Mouse (Mus musculus) lung, embryonic 16.5 days (tissue): Measurements from ENCODE around the gene Atp6v0a1. TPM values are rescaled to one million over a fixed set of nuclear protein-coding genes. Genes with fewer than 3 reads are reported as not detected.

ENCODE experiments used
- ATAC-seq: fragments of 200-750 bp; cut with Nextera tagmentation; 2 replicates; pipeline ENCODE4 v1.8.0; 2017; ENCODE audit warnings: low read depth, mild to moderate bottlenecking, moderate library complexity
- H3K27ac ChIP-seq: fragments of 300-500 bp; sonication (generic); 2 replicates; pipeline ENCODE4 v1.5.1; 2014; ENCODE audit warnings: mild to moderate bottlenecking, control low read depth, low read length
- H3K27me3 ChIP-seq: fragments of 300-500 bp; sonication (generic); 2 replicates; pipeline ENCODE4 v1.6.1; 2014; ENCODE audit warnings: low read depth, low read length, mixed read lengths; ENCODE audit not compliant: control insufficient read depth, insufficient read depth
- H3K36me3 ChIP-seq: fragments of 300-500 bp; sonication (generic); 2 replicates; pipeline ENCODE4 v1.6.1; 2014; ENCODE audit warnings: low read length; ENCODE audit not compliant: control insufficient read depth, insufficient read depth
- H3K4me1 ChIP-seq: fragments of 300-500 bp; sonication (generic); replicated peaks from 2 replicates; pipeline ENCODE4 v1.6.1; 2014; ENCODE audit warnings: low read length, mixed read lengths; ENCODE audit not compliant: control insufficient read depth, insufficient read depth
- H3K4me2 ChIP-seq: fragments of 300-500 bp; sonication (generic); 2 replicates; pipeline ENCODE4 v1.6.1; 2014; ENCODE audit warnings: low read depth, low read length, control low read depth
- H3K4me3 ChIP-seq: fragments of 300-500 bp; sonication (generic); 2 replicates; pipeline ENCODE4 v1.5.1; 2014; ENCODE audit warnings: mild to moderate bottlenecking, low read length, control low read depth
- H3K9ac ChIP-seq: fragments of 300-500 bp; sonication (generic); 2 replicates; pipeline ENCODE4 v1.6.1; 2014; ENCODE audit warnings: low read length, control low read depth
- H3K9me3 ChIP-seq: fragments of 300-500 bp; sonication (generic); 2 replicates; pipeline ENCODE4 v1.6.1; 2016; ENCODE audit warnings: low read length; ENCODE audit not compliant: control insufficient read depth
- WGBS: fragments of 180-500 bp; shearing (Covaris S2); extraction: QIAGEN DNeasy Blood & Tissue Kit; methylation state at CpG from one replicate; pipeline ENCODE4 v1.1.7; 2014; 5-methylcytosine and 5-hydroxymethylcytosine counted together
- polyA plus RNA-seq: library from polyadenylated mRNA; unstranded; fragments of >200 nt; fragmentation: Nextera tagmentation; extraction: Ambion mirVana; gene quantifications from 2 replicates; pipeline ENCODE4 v1.2.1, GENCODE M21; 2015

Atp6v0a1 gene
- polyA plus RNA-seq, 1 experiment from 2014 or later: 36.7 TPM

- WGBS: 88% methylated on average over 8 of the region's 8 CpGs
Observed at GRCm38 (mm10) chr11:101029320-101029719, 20.1 kb downstream of the Atp6v0a1 start.

GRCm38 (mm10) chr11:101030136-101030807 lies 21.0 kb downstream of the Atp6v0a1 start:
- Histone ChIP-seq H3K36me3 (peaks cover 25% of the 10 kb centered on the region), H3K9me3 (no peaks in the 10 kb centered on the region), H3K4me3 (no peak overlapping the region), H3K4me1 (no peaks in the 10 kb centered on the region), H3K9ac (no peak overlapping the region), H3K4me2 (no peak overlapping the region), H3K27ac (no peak overlapping the region), H3K27me3 (no peaks in the 10 kb centered on the region)
- no peak for ATAC-seq
- 77% methylated on average over 10 of the region's 10 CpGs for WGBS

More at GRCm38 (mm10) chr11:101029320-101029719, 20.1 kb downstream of the Atp6v0a1 start:
- H3K4me1 ChIP-seq: no peaks in the 10 kb centered on the region
- no peak overlapping the region for H3K9ac ChIP-seq
- H3K36me3 ChIP-seq: peaks cover 25% of the 10 kb centered on the region
- H3K9me3 ChIP-seq: no peaks in the 10 kb centered on the region
- ATAC-seq: no peak
- H3K27me3 ChIP-seq: no peaks in the 10 kb centered on the region
- no peak overlapping the region for H3K4me2 ChIP-seq
- H3K4me3 ChIP-seq: no peak overlapping the region
- no peak overlapping the region for H3K27ac ChIP-seq

GRCm38 (mm10) chr11:101030808-101031156 lies 21.5 kb downstream of the Atp6v0a1 start:
- no peak for ATAC-seq
- no peaks in the 10 kb centered on the region for H3K9me3 ChIP-seq
- H3K4me3 ChIP-seq: no peak overlapping the region
- no peak overlapping the region for H3K9ac ChIP-seq
- H3K4me2 ChIP-seq: no peak overlapping the region
- no peak overlapping the region for H3K27ac ChIP-seq
- no peaks in the 10 kb centered on the region for H3K27me3 ChIP-seq
- H3K36me3 ChIP-seq: peaks cover 25% of the 10 kb centered on the region
- WGBS: 80% methylated on average over 4 of the region's 4 CpGs
- no peaks in the 10 kb centered on the region for H3K4me1 ChIP-seq

- WGBS: 100% methylated on average over 1 of the region's 1 CpGs
- no peak overlapping the region for H3K9ac ChIP-seq
Observed at GRCm38 (mm10) chr11:101031470-101031869, 22.2 kb downstream of the Atp6v0a1 start.

GRCm38 (mm10) chr11:101033856-101034500 lies 24.7 kb downstream of the Atp6v0a1 start:
- no peaks in the 10 kb centered on the region for H3K9me3 ChIP-seq
- no peak overlapping the region for H3K9ac ChIP-seq
- H3K4me2 ChIP-seq: no peak overlapping the region
- no peak for ATAC-seq
- no peak overlapping the region for H3K4me3 ChIP-seq
- H3K4me1 ChIP-seq: no peaks in the 10 kb centered on the region
- H3K27me3 ChIP-seq: no peaks in the 10 kb centered on the region
- WGBS: 93% methylated on average over 17 of the region's 17 CpGs
- no peak overlapping the region for H3K27ac ChIP-seq
- H3K36me3 ChIP-seq: peaks cover 31% of the 10 kb centered on the region

More at GRCm38 (mm10) chr11:101031470-101031869, 22.2 kb downstream of the Atp6v0a1 start:
- Histone ChIP-seq H3K27me3 (no peaks in the 10 kb centered on the region), H3K4me2 (no peak overlapping the region), H3K27ac (no peak overlapping the region), H3K4me1 (no peaks in the 10 kb centered on the region), H3K9me3 (no peaks in the 10 kb centered on the region), H3K36me3 (peaks cover 23% of the 10 kb centered on the region), H3K4me3 (no peak overlapping the region)
- no peak for ATAC-seq

- Histone ChIP-seq H3K9me3 (no peaks in the 10 kb centered on the region), H3K9ac (no peak overlapping the region), H3K4me3 (no peak overlapping the region), H3K27me3 (no peaks in the 10 kb centered on the region), H3K36me3 (peaks cover 29% of the 10 kb centered on the region), H3K4me2 (no peak overlapping the region), H3K27ac (no peak overlapping the region), H3K4me1 (no peaks in the 10 kb centered on the region)
- 83% methylated on average over 8 of the region's 8 CpGs for WGBS
- no peak for ATAC-seq
Observed at GRCm38 (mm10) chr11:101034614-101035327, 25.5 kb downstream of the Atp6v0a1 start.

- ATAC-seq: no peak
- H3K4me2 ChIP-seq: no peak overlapping the region
- peaks cover 34% of the 10 kb centered on the region for H3K36me3 ChIP-seq
- H3K27me3 ChIP-seq: no peaks in the 10 kb centered on the region
- 88% methylated on average over 4 of the region's 4 CpGs for WGBS
- H3K9ac ChIP-seq: no peak overlapping the region
- no peak overlapping the region for H3K27ac ChIP-seq
- no peak overlapping the region for H3K4me3 ChIP-seq
- no peaks in the 10 kb centered on the region for H3K9me3 ChIP-seq
- no peaks in the 10 kb centered on the region for H3K4me1 ChIP-seq
Observed at GRCm38 (mm10) chr11:101035328-101035695, 26.1 kb downstream of the Atp6v0a1 start.

- H3K9me3 ChIP-seq: no peaks in the 10 kb centered on the region
- no peaks in the 10 kb centered on the region for H3K4me1 ChIP-seq
- H3K27me3 ChIP-seq: no peaks in the 10 kb centered on the region
- no peak for ATAC-seq
- no peak overlapping the region for H3K4me3 ChIP-seq
- H3K27ac ChIP-seq: no peak overlapping the region
- H3K9ac ChIP-seq: no peak overlapping the region
- H3K4me2 ChIP-seq: no peak overlapping the region
- peaks cover 38% of the 10 kb centered on the region for H3K36me3 ChIP-seq
- 83% methylated on average over 10 of the region's 10 CpGs for WGBS
Observed at GRCm38 (mm10) chr11:101037795-101038194, 28.5 kb downstream of the Atp6v0a1 start.

- H3K4me1 ChIP-seq: no peaks in the 10 kb centered on the region
- H3K9me3 ChIP-seq: no peaks in the 10 kb centered on the region
- H3K27ac ChIP-seq: no peak overlapping the region
- H3K4me2 ChIP-seq: no peak overlapping the region
- no peak for ATAC-seq
- peaks cover 43% of the 10 kb centered on the region for H3K36me3 ChIP-seq
- WGBS: 88% methylated on average over 4 of the region's 4 CpGs
- H3K4me3 ChIP-seq: no peak overlapping the region
- H3K27me3 ChIP-seq: no peaks in the 10 kb centered on the region
- H3K9ac ChIP-seq: no peak overlapping the region
Observed at GRCm38 (mm10) chr11:101045826-101046225, 36.6 kb downstream of the Atp6v0a1 start.
